Mouse (Mus musculus) embryo, embryonic 10.5 days (tissue): ENCODE data around the gene Sv2b.

Experiments
- DNase-seq: peaks from one replicate; pipeline ENCODE4 v3.0.0-alpha.2; 2015; ENCODE audit warnings: low spot score

Sv2b gene

GRCm38 (mm10) chr7:75292246-75292645, 16.8 kb downstream of the Sv2b start:
- DNase-seq: no peak

- DNase-seq: no peak
Observed at GRCm38 (mm10) chr7:75290554-75290953, 18.5 kb downstream of the Sv2b start.

GRCm38 (mm10) chr7:75287237-75287636, 21.8 kb downstream of the Sv2b start:
- DNase-seq: no peak

- no peak for DNase-seq
Observed at GRCm38 (mm10) chr7:75282951-75283350, 26.1 kb downstream of the Sv2b start.

- DNase-seq: no peak
Observed at GRCm38 (mm10) chr7:75282080-75282650, 26.9 kb downstream of the Sv2b start.

GRCm38 (mm10) chr7:75281106-75281505, 28.0 kb downstream of the Sv2b start:
- no peak for DNase-seq

GRCm38 (mm10) chr7:75277847-75278246, 31.2 kb downstream of the Sv2b start:
- DNase-seq: no peak

- no peak for DNase-seq
Observed at GRCm38 (mm10) chr7:75276739-75277138, 32.3 kb downstream of the Sv2b start.

GRCm38 (mm10) chr7:75274518-75274917, 34.5 kb downstream of the Sv2b start:
- DNase-seq: no peak

- no peak for DNase-seq
Observed at GRCm38 (mm10) chr7:75273633-75274032, 35.4 kb downstream of the Sv2b start.

GRCm38 (mm10) chr7:75271921-75272381, 37.1 kb downstream of the Sv2b start:
- no peak for DNase-seq

GRCm38 (mm10) chr7:75271306-75271705, 37.8 kb downstream of the Sv2b start:
- no peak for DNase-seq

- DNase-seq: no peak
Observed at GRCm38 (mm10) chr7:75267236-75267635, 41.8 kb downstream of the Sv2b start.

- no peak for DNase-seq
Observed at GRCm38 (mm10) chr7:75265241-75265640, 43.8 kb downstream of the Sv2b start.

GRCm38 (mm10) chr7:75259945-75260344, 49.1 kb downstream of the Sv2b start:
- DNase-seq: no peak

GRCm38 (mm10) chr7:75253611-75254250, 55.3 kb downstream of the Sv2b start:
- no peak for DNase-seq

GRCm38 (mm10) chr7:75240754-75241507, 68.1 kb downstream of the Sv2b start:
- DNase-seq: no peak

- no peak for DNase-seq
Observed at GRCm38 (mm10) chr7:75236386-75236785, 72.7 kb downstream of the Sv2b start.

GRCm38 (mm10) chr7:75224206-75224605, 84.9 kb downstream of the Sv2b start:
- DNase-seq: no peak

GRCm38 (mm10) chr7:75222704-75223431, 86.2 kb downstream of the Sv2b start:
- DNase-seq: no peak

GRCm38 (mm10) chr7:75220786-75221185, 88.3 kb downstream of the Sv2b start:
- no peak for DNase-seq

- no peak for DNase-seq
Observed at GRCm38 (mm10) chr7:75220296-75220695, 88.8 kb downstream of the Sv2b start.

GRCm38 (mm10) chr7:75216180-75216579, 92.9 kb downstream of the Sv2b start:
- no peak for DNase-seq
